Mouse (Mus musculus): Measurements from ENCODE around the gene Vip. TPM values are rescaled to one million over a fixed set of nuclear protein-coding genes. Genes with fewer than 3 reads are reported as not detected.

Vip gene
- not detected in 2 replicates for polyA plus RNA-seq (2015; fragmentation: Nextera tagmentation; extraction: Ambion mirVana)

- H3K9ac ChIP-seq (replicated peaks): no peak within 1 kb of the TSS
- no peaks in the 10 kb centered on the region for H3K36me3 ChIP-seq
- no peak within 1 kb of the TSS for H3K4me3 ChIP-seq
- 34% methylated on average over 8 of the region's 8 CpGs for WGBS
- no peaks in the 10 kb centered on the region for H3K27me3 ChIP-seq
- no peaks in the 10 kb centered on the region for H3K9me3 ChIP-seq
- no peaks in the 10 kb centered on the region for H3K4me1 ChIP-seq
- H3K4me2 ChIP-seq (replicated peaks): no peak within 1 kb of the TSS
- no peak for ATAC-seq (replicated peaks)
- no peak within 1 kb of the TSS for H3K27ac ChIP-seq (replicated peaks)
These were observed at the start of gene Vip for GRCm38 (mm10) chr10:5639112-5639511. Gene Vip (plus strand): TSS chr10:5639218.

GRCm38 (mm10) chr10:5591061-5591460, 48.0 kb upstream of the Vip start:
- no peak overlapping the region for H3K4me2 ChIP-seq (replicated peaks)
- H3K9me3 ChIP-seq: no peaks in the 10 kb centered on the region
- WGBS: 85% methylated on average over 2 of the region's 2 CpGs
- no peaks in the 10 kb centered on the region for H3K27me3 ChIP-seq
- H3K36me3 ChIP-seq: no peaks in the 10 kb centered on the region
- no peak overlapping the region for H3K4me3 ChIP-seq
- ATAC-seq (replicated peaks): no peak
- H3K9ac ChIP-seq (replicated peaks): no peak overlapping the region
- H3K27ac ChIP-seq (replicated peaks): no peak overlapping the region
- H3K4me1 ChIP-seq: no peaks in the 10 kb centered on the region

GRCm38 (mm10) chr10:5591996-5592395, 47.0 kb upstream of the Vip start:
- ATAC-seq (replicated peaks): no peak
- Histone ChIP-seq H3K27ac (replicated peaks) (no peak overlapping the region), H3K27me3 (no peaks in the 10 kb centered on the region), H3K4me1 (no peaks in the 10 kb centered on the region), H3K4me3 (no peak overlapping the region), H3K9me3 (no peaks in the 10 kb centered on the region), H3K4me2 (replicated peaks) (no peak overlapping the region), H3K36me3 (no peaks in the 10 kb centered on the region), H3K9ac (replicated peaks) (no peak overlapping the region)
- 83% methylated on average over 4 of the region's 4 CpGs for WGBS

- Histone ChIP-seq H3K27ac (replicated peaks) (no peak within 1 kb of the TSS), H3K4me2 (replicated peaks) (no peak within 1 kb of the TSS), H3K36me3 (no peaks in the 10 kb centered on the region), H3K4me1 (no peaks in the 10 kb centered on the region), H3K27me3 (no peaks in the 10 kb centered on the region), H3K9ac (replicated peaks) (no peak within 1 kb of the TSS), H3K4me3 (no peak within 1 kb of the TSS), H3K9me3 (no peaks in the 10 kb centered on the region)
- ATAC-seq (replicated peaks): no peak
- WGBS: 64% methylated on average over 5 of the region's 5 CpGs
These were observed 45.6 kb upstream of the Vip start, which contains the start of gene Myct1 for GRCm38 (mm10) chr10:5593464-5593863. Gene Myct1 (plus strand): TSS chr10:5593775.

- 72% methylated on average over 5 of the region's 5 CpGs for WGBS
- ATAC-seq (replicated peaks): no peak
- H3K4me3 ChIP-seq: no peak overlapping the region
- no peak overlapping the region for H3K4me2 ChIP-seq (replicated peaks)
- no peak overlapping the region for H3K9ac ChIP-seq (replicated peaks)
- H3K36me3 ChIP-seq: no peaks in the 10 kb centered on the region
- H3K9me3 ChIP-seq: no peaks in the 10 kb centered on the region
- H3K27ac ChIP-seq (replicated peaks): no peak overlapping the region
- no peaks in the 10 kb centered on the region for H3K4me1 ChIP-seq
- H3K27me3 ChIP-seq: no peaks in the 10 kb centered on the region
These were observed 44.6 kb upstream of the Vip start for GRCm38 (mm10) chr10:5594457-5594856.

GRCm38 (mm10) chr10:5596559-5596958, 42.5 kb upstream of the Vip start:
- ATAC-seq (replicated peaks): no peak
- H3K36me3 ChIP-seq: no peaks in the 10 kb centered on the region
- no peaks in the 10 kb centered on the region for H3K9me3 ChIP-seq
- no peak overlapping the region for H3K4me3 ChIP-seq
- H3K4me1 ChIP-seq: no peaks in the 10 kb centered on the region
- H3K27me3 ChIP-seq: no peaks in the 10 kb centered on the region
- H3K27ac ChIP-seq (replicated peaks): no peak overlapping the region
- no peak overlapping the region for H3K4me2 ChIP-seq (replicated peaks)
- no peak overlapping the region for H3K9ac ChIP-seq (replicated peaks)
- 64% methylated on average over 6 of the region's 6 CpGs for WGBS

- H3K4me2 ChIP-seq (replicated peaks): no peak overlapping the region
- no peaks in the 10 kb centered on the region for H3K27me3 ChIP-seq
- H3K9me3 ChIP-seq: no peaks in the 10 kb centered on the region
- H3K4me3 ChIP-seq: no peak overlapping the region
- H3K36me3 ChIP-seq: no peaks in the 10 kb centered on the region
- no peaks in the 10 kb centered on the region for H3K4me1 ChIP-seq
- WGBS: 19% methylated on average over 7 of the region's 7 CpGs
- no peak overlapping the region for H3K9ac ChIP-seq (replicated peaks)
- no peak overlapping the region for H3K27ac ChIP-seq (replicated peaks)
- peak; percentile 91 for ATAC-seq (replicated peaks)
These were observed 38.9 kb upstream of the Vip start for GRCm38 (mm10) chr10:5600123-5600522.

- 91% methylated on average over 10 of the region's 10 CpGs for WGBS
- Histone ChIP-seq H3K36me3 (no peaks in the 10 kb centered on the region), H3K9ac (replicated peaks) (no peak overlapping the region), H3K27me3 (no peaks in the 10 kb centered on the region), H3K4me3 (no peak overlapping the region), H3K4me2 (replicated peaks) (no peak overlapping the region), H3K27ac (replicated peaks) (no peak overlapping the region), H3K9me3 (no peaks in the 10 kb centered on the region), H3K4me1 (no peaks in the 10 kb centered on the region)
- ATAC-seq (replicated peaks): no peak
These were observed 35.5 kb upstream of the Vip start for GRCm38 (mm10) chr10:5603512-5603911.

- Histone ChIP-seq H3K9me3 (no peaks in the 10 kb centered on the region), H3K4me3 (no peak overlapping the region), H3K9ac (replicated peaks) (no peak overlapping the region), H3K36me3 (no peaks in the 10 kb centered on the region), H3K4me1 (no peaks in the 10 kb centered on the region), H3K4me2 (replicated peaks) (no peak overlapping the region), H3K27me3 (no peaks in the 10 kb centered on the region), H3K27ac (replicated peaks) (no peak overlapping the region)
- 95% methylated on average over 13 of the region's 13 CpGs for WGBS
- no peak for ATAC-seq (replicated peaks)
These were observed 34.6 kb upstream of the Vip start for GRCm38 (mm10) chr10:5604371-5604770.

GRCm38 (mm10) chr10:5608874-5609273, 30.1 kb upstream of the Vip start:
- H3K27me3 ChIP-seq: no peaks in the 10 kb centered on the region
- H3K36me3 ChIP-seq: no peaks in the 10 kb centered on the region
- H3K4me2 ChIP-seq (replicated peaks): no peak overlapping the region
- H3K27ac ChIP-seq (replicated peaks): no peak overlapping the region
- no peak overlapping the region for H3K4me3 ChIP-seq
- H3K4me1 ChIP-seq: no peaks in the 10 kb centered on the region
- WGBS: 72% methylated on average over 3 of the region's 3 CpGs
- ATAC-seq (replicated peaks): no peak
- no peak overlapping the region for H3K9ac ChIP-seq (replicated peaks)
- H3K9me3 ChIP-seq: no peaks in the 10 kb centered on the region

GRCm38 (mm10) chr10:5615186-5616040, 23.6 kb upstream of the Vip start:
- Histone ChIP-seq H3K27ac (replicated peaks) (no peak overlapping the region), H3K4me3 (no peak overlapping the region), H3K27me3 (no peaks in the 10 kb centered on the region), H3K9me3 (no peaks in the 10 kb centered on the region), H3K4me2 (replicated peaks) (no peak overlapping the region), H3K4me1 (no peaks in the 10 kb centered on the region), H3K36me3 (no peaks in the 10 kb centered on the region), H3K9ac (replicated peaks) (no peak overlapping the region)
- peak; percentile 67 for ATAC-seq (replicated peaks)
- 52% methylated on average over 13 of the region's 13 CpGs for WGBS

GRCm38 (mm10) chr10:5626268-5626667, 12.8 kb upstream of the Vip start:
- H3K27me3 ChIP-seq: no peaks in the 10 kb centered on the region
- H3K4me3 ChIP-seq: no peak overlapping the region
- H3K4me1 ChIP-seq: no peaks in the 10 kb centered on the region
- no peaks in the 10 kb centered on the region for H3K9me3 ChIP-seq
- WGBS: 81% methylated on average over 5 of the region's 5 CpGs
- H3K36me3 ChIP-seq: no peaks in the 10 kb centered on the region
- no peak overlapping the region for H3K27ac ChIP-seq (replicated peaks)
- no peak for ATAC-seq (replicated peaks)
- no peak overlapping the region for H3K4me2 ChIP-seq (replicated peaks)
- no peak overlapping the region for H3K9ac ChIP-seq (replicated peaks)
